Mouse (Mus musculus): ENCODE data around the gene Zmat3. TPM values are rescaled to one million over a fixed set of nuclear protein-coding genes. Genes with fewer than 3 reads are reported as not detected.

Zmat3 gene
- polyA plus RNA-seq, 1 experiment from 2014 or later: 11.2 TPM

GRCm38 (mm10) chr3:32333456-32334086 lies 32.2 kb downstream of the Zmat3 start:
- Histone ChIP-seq H3K27me3 (ENCODE audit: control insufficient read depth, insufficient read depth, low read length) (no peaks in the 10 kb centered on the region), H3K36me3 (ENCODE audit: control insufficient read depth, insufficient read depth, low read length) (no peaks in the 10 kb centered on the region), H3K27ac (ENCODE audit: low read depth, low read length) (no peak overlapping the region), H3K9ac (replicated peaks; ENCODE audit: low read depth, low read length) (no peak overlapping the region), H3K4me1 (ENCODE audit: control insufficient read depth, insufficient read depth, low read length) (no peaks in the 10 kb centered on the region), H3K4me3 (ENCODE audit: low read depth, low read length) (no peak overlapping the region), H3K9me3 (ENCODE audit: control insufficient read depth, low read length) (no peaks in the 10 kb centered on the region), H3K4me2 (ENCODE audit: low read depth, low read length) (no peak overlapping the region)
- ATAC-seq (ENCODE audit: low read depth): peak; percentile 80
- 39% methylated on average over 7 of the region's 7 CpGs for WGBS

- ATAC-seq (ENCODE audit: low read depth): 0 out of 2 replicates have a peak, but pooled peaks have one; percentile 7
- no peaks in the 10 kb centered on the region for H3K36me3 ChIP-seq (ENCODE audit: control insufficient read depth, insufficient read depth, low read length)
- H3K27me3 ChIP-seq (ENCODE audit: control insufficient read depth, insufficient read depth, low read length): no peaks in the 10 kb centered on the region
- no peaks in the 10 kb centered on the region for H3K4me1 ChIP-seq (ENCODE audit: control insufficient read depth, insufficient read depth, low read length)
- no peak overlapping the region for H3K9ac ChIP-seq (replicated peaks; ENCODE audit: low read depth, low read length)
- no peak overlapping the region for H3K4me3 ChIP-seq (ENCODE audit: low read depth, low read length)
- no peak overlapping the region for H3K4me2 ChIP-seq (ENCODE audit: low read depth, low read length)
- H3K9me3 ChIP-seq (ENCODE audit: control insufficient read depth, low read length): no peaks in the 10 kb centered on the region
- no peak overlapping the region for H3K27ac ChIP-seq (ENCODE audit: low read depth, low read length)
- 65% methylated on average over 15 of the region's 15 CpGs for WGBS
These were observed 47.9 kb downstream of the Zmat3 start for GRCm38 (mm10) chr3:32317901-32318416.

GRCm38 (mm10) chr3:32317165-32317900 lies 48.5 kb downstream of the Zmat3 start:
- H3K27ac ChIP-seq (ENCODE audit: low read depth, low read length): no peak overlapping the region
- H3K27me3 ChIP-seq (ENCODE audit: control insufficient read depth, insufficient read depth, low read length): no peaks in the 10 kb centered on the region
- no peak overlapping the region for H3K4me2 ChIP-seq (ENCODE audit: low read depth, low read length)
- H3K4me3 ChIP-seq (ENCODE audit: low read depth, low read length): no peak overlapping the region
- 26% methylated on average over 12 of the region's 12 CpGs for WGBS
- H3K36me3 ChIP-seq (ENCODE audit: control insufficient read depth, insufficient read depth, low read length): no peaks in the 10 kb centered on the region
- no peaks in the 10 kb centered on the region for H3K4me1 ChIP-seq (ENCODE audit: control insufficient read depth, insufficient read depth, low read length)
- no peaks in the 10 kb centered on the region for H3K9me3 ChIP-seq (ENCODE audit: control insufficient read depth, low read length)
- H3K9ac ChIP-seq (replicated peaks; ENCODE audit: low read depth, low read length): no peak overlapping the region
- peak; percentile 92; the same call in 1 of the 2 replicates for ATAC-seq (ENCODE audit: low read depth)

GRCm38 (mm10) chr3:32314746-32315145 lies 51.1 kb downstream of the Zmat3 start:
- Histone ChIP-seq H3K27me3 (ENCODE audit: control insufficient read depth, insufficient read depth, low read length) (no peaks in the 10 kb centered on the region), H3K9ac (replicated peaks; ENCODE audit: low read depth, low read length) (no peak overlapping the region), H3K4me2 (ENCODE audit: low read depth, low read length) (no peak overlapping the region), H3K27ac (ENCODE audit: low read depth, low read length) (no peak overlapping the region), H3K9me3 (ENCODE audit: control insufficient read depth, low read length) (no peaks in the 10 kb centered on the region), H3K4me3 (ENCODE audit: low read depth, low read length) (no peak overlapping the region), H3K4me1 (ENCODE audit: control insufficient read depth, insufficient read depth, low read length) (no peaks in the 10 kb centered on the region), H3K36me3 (ENCODE audit: control insufficient read depth, insufficient read depth, low read length) (no peaks in the 10 kb centered on the region)
- WGBS: 89% methylated on average over 4 of the region's 4 CpGs
- ATAC-seq (ENCODE audit: low read depth): no peak

- Histone ChIP-seq H3K27me3 (ENCODE audit: control insufficient read depth, insufficient read depth, low read length) (no peaks in the 10 kb centered on the region), H3K9ac (replicated peaks; ENCODE audit: low read depth, low read length) (no peak overlapping the region), H3K4me1 (ENCODE audit: control insufficient read depth, insufficient read depth, low read length) (no peaks in the 10 kb centered on the region), H3K36me3 (ENCODE audit: control insufficient read depth, insufficient read depth, low read length) (no peaks in the 10 kb centered on the region), H3K4me3 (ENCODE audit: low read depth, low read length) (no peak overlapping the region), H3K9me3 (ENCODE audit: control insufficient read depth, low read length) (no peaks in the 10 kb centered on the region), H3K4me2 (ENCODE audit: low read depth, low read length) (no peak overlapping the region), H3K27ac (ENCODE audit: low read depth, low read length) (no peak overlapping the region)
- ATAC-seq (ENCODE audit: low read depth): no peak
- WGBS: 41% methylated on average over 1 of the region's 1 CpGs
These were observed 61.6 kb downstream of the Zmat3 start for GRCm38 (mm10) chr3:32304171-32304570.

DNA sequence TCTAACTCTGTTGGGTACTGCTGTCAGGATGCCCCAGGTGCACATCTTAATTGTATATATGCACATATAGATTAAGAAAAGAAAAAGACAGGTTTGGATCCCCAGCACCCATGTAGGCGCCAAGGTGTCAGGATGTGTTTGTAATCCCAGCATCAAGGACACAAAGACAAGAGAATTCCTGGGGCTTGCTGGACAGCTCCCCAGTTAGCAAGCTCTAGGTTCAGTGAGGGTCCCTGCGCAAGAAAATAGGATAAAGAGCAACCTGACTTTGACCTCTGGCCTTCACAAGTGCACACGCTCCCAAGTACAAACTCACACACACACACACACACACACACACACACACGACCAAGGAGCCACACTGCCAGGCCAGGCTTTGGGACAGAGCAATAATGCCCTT lies 73.8 kb downstream of the Zmat3 start:
- no peak overlapping the region for H3K9ac ChIP-seq (replicated peaks; ENCODE audit: low read depth, low read length)
- H3K36me3 ChIP-seq (ENCODE audit: control insufficient read depth, insufficient read depth, low read length): no peaks in the 10 kb centered on the region
- no peak for ATAC-seq (ENCODE audit: low read depth)
- no peaks in the 10 kb centered on the region for H3K4me1 ChIP-seq (ENCODE audit: control insufficient read depth, insufficient read depth, low read length)
- 57% methylated on average over 4 of the region's 4 CpGs for WGBS
- no peak overlapping the region for H3K27ac ChIP-seq (ENCODE audit: low read depth, low read length)
- H3K9me3 ChIP-seq (ENCODE audit: control insufficient read depth, low read length): no peaks in the 10 kb centered on the region
- H3K4me2 ChIP-seq (ENCODE audit: low read depth, low read length): no peak overlapping the region
- H3K4me3 ChIP-seq (ENCODE audit: low read depth, low read length): no peak overlapping the region
- no peaks in the 10 kb centered on the region for H3K27me3 ChIP-seq (ENCODE audit: control insufficient read depth, insufficient read depth, low read length)

Other genes with a start within 250 kb of the Zmat3 start
- gene Pik3ca, start 31.7 kb upstream of the Zmat3 start, polyA plus RNA-seq (2014; fragmentation: Nextera tagmentation; extraction: Ambion mirVana): 26.0 and 26.7 TPM in 2 replicates
- gene Kcnmb3, start 126.2 kb upstream of the Zmat3 start, polyA plus RNA-seq (2014; fragmentation: Nextera tagmentation; extraction: Ambion mirVana): 0.16 TPM in 1 of 2 replicates, not detected in the other
- 44.9 and 47.2 TPM in 2 replicates for gene Zfp639, start 144.2 kb upstream of the Zmat3 start, polyA plus RNA-seq (2014; fragmentation: Nextera tagmentation; extraction: Ambion mirVana)
- gene Mfn1, start 163.5 kb upstream of the Zmat3 start, polyA plus RNA-seq (2014; fragmentation: Nextera tagmentation; extraction: Ambion mirVana): 44.1 and 51.9 TPM in 2 replicates